Mouse (Mus musculus) T-cell, adult 2 months (primary cell): ENCODE results near the gene Samsn1.

ENCODE experiments used
- DNase-seq: peaks from one replicate; pipeline ENCODE4 v3.0.0; 2022; ENCODE audit warnings: low spot score

Samsn1 gene

DNA sequence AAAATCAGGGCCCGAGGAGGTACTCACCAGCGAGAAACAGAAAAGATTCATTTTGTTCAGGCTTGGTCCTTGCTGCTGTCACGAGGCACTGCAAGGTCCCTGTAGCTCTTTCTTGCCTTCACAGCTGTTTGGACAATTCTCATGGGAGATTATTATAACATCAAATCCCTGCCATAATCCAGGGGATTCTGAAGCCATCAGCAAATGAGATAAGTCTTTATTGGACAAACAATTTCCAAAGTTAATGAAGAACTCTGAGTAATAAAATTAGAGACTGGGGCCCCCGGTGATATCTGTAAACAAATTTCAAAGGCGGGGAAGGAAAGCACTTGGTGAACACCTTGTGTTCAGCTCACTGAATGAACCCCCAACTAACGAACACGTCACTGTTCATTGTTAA is at the start of gene Samsn1:
Samsn1 (minus strand) TSS at position 101 of the 400 bp plus-strand sequence.
- no peak for DNase-seq

DNA sequence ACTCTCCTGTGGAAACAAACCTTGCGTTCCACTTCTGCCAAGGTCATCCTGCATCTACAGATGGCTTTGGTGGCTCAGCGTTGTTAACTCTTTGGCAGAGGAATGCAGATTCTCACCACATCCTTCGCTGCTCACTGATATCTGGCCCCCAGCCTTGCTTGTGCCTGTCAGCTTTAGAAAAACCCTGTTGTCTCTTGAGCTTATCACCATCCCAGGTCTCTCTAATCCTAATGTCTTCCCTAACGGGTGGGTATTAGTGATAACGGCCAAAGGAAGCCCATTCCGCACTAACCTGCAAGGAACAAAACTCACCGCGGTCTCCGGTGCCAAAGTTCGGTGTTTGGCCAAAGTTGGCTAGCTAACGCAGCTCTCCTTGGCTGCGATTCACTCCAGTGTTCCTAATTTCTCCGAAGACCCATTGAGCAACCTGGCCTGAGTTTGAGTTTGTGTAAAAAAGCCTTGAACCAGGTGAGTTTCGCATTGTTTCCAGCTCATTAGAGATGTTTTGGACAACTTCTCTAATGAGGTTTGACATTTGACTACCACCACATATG is 44.1 kb upstream of the Samsn1 start:
- no peak for DNase-seq

DNA sequence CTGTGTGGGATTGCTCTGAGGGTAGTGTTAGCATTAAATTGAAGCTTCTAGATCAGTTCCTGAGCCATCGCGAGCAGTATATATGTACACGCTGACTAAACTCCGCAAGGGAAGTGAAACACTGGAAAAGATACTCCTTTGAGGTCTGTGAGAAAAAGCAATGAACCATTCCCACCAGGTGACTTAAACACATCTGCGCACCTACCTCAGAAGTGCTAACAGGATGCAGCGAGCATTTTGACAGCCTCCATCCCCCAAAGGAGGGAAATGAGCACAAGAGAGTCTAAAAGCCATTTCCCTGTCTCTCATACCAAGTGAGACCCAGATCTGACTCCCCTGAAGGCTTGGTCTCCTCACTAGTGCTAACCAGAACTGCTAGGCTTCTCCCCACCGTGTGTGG is 32.9 kb upstream of the Samsn1 start:
- no peak for DNase-seq

DNA sequence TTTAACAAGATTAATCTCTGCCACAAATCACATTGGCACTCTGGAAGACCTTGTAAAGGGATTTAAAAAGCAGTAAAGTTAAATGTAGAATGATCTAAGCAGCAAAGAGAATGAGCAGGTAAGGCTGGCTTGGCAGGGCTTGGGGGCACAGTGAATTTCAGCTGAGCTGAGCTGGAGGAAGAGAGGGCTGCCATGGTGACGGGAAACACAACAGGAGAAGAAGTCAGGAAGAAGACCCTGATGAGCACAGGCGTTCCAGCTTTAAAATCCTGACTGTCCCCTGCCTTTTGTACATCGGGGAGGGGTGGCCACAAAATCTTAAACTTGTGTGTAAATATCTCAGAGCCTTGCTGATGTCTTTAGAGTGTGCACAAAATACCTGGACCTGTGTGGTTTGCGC is 32.0 kb upstream of the Samsn1 start:
- no peak for DNase-seq

DNA sequence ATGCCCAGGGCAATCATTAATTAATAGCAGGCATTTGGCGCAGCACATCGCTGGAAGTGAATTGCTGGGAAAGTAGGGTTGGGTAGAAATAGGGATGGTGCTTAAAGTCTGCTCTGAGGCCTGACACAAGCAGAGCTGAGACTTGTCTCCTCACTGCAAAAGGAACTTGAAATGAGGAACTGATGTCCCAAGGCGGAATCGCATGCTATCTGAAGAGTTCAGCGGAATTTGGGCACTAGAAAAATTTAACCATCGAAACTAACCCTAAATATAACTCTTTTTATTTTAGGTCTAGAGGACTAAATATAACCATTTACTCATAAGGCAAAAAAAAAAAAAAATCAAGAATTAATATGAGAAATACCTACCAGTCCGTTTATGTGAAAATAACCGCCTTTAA is 31.5 kb upstream of the Samsn1 start:
- no peak for DNase-seq

DNA sequence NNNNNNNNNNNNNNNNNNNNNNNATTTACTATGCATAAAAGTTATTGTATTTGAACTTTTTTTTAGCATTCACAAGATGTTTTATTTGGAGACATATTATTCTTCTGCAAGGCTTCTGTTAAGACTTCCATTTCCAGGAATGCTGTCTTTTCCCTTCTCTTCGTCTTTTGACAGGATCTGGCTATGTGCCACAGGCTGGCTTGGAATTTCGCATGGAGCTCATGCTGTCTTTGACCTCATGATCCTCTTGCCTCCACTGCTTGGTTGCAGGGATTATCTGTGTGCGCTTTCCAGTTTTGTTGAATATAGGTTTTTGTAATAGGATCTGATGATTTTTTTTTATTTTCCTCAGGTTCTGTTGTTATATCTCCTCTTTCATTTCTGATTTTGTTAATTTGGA is 25.0 kb upstream of the Samsn1 start:
- no peak for DNase-seq

DNA sequence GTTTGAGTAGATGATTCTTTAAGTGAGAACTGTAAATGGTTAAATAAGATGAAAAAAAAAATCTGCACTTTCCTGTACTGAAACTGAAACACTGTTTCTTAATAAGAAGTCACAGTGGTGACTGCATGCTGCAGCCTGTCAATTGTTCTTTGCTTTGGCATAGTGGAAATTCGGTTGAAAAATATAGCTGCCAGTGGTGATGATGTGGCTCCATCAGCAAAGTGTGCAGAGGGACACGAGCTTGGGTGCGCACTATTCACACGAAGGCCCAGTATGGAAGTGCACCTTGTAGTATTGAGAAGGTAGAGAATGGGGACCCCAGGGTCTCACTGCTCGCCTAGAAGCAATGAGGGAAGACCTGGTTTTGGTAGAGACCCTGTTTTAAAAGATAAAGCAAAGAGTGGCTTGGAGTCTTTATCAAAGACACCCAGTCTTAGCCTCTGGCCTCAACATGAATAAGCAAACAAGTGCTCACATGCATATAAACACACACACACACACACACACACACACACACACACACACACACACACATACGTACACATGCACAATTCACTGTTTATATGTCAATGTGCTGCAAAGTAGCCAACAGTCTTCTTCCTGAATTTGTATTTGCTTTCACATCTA is 18.4 kb upstream of the Samsn1 start:
- no peak for DNase-seq

DNA sequence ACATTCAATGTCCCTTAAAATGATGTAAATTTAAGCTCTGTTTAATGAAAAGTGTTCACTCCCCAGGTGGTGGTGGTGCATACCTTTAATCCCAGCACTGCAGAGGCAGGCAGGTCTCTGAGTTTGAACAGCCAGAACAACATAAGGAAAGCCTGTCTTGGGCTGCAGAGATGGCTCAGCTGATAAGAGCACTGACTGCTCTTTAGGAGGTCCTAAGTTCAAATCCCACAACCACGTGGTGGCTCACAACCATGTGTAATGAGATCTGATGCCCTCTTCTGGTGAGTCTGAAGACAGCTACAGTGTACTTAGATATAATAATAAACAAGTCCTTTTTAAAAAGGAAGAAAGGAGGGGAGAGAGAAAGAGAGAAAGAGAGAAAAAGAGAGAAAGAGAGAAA is 2.9 kb downstream of the Samsn1 start:
- no peak for DNase-seq

DNA sequence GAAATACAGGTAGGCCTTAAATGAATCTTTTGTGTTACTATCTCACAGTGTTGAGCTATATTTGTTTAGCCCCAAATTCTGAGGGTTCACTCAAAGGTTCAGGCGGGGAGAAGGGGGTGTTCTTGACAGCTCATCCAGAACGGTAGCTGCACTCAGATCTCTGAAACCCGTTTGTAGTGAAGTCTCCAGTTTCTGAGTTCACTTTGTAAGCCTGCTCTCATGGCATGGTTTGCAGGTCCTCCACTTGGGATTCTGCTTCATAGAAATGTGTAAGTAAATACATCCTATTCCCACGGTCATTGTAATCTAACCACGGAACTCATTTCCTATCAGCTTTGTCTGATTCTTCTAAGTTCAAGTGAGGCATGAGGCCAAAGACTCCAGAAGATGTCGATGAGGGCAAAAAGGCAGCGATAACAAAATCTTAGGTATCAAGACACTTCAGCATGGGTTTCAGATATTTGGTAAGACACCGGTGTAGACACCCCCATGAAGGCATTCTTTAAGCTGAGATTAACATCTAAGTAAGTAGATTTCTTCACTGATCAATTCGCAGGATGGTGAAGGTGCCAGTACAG is 18.2 kb downstream of the Samsn1 start:
- no peak for DNase-seq

DNA sequence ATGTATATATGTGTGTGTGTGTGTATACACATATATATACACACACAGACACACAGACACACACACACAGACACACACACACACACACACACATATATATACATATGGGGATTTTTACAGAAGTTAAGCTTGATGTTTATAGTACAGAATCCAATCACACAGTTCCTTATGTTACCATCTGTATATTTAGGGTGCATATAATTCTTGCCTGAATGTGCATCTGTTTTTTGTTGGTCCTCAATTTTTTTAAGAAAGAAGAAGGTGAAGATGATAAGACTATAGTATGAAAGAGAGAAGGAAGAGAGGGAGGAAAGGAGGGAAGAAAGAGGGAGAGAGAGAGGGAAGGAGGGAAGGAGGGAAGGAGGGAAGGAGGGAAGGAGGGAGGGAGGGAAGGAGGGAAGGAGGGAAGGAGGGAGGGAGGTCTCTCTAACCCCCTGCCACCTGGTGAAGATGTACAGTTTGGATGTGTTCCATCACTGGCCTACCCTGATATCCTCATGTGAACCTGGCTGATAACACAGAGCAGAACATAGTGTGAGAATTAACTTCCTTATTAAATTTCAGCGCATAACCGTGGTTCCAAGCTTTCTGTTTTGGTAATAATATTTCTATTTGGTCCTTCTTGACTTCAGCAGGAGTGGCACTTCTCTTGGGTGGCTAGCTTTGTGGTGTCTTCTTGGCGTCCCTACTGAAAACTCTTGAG is 19.1 kb downstream of the Samsn1 start:
- DNase-seq, result no peak

DNA sequence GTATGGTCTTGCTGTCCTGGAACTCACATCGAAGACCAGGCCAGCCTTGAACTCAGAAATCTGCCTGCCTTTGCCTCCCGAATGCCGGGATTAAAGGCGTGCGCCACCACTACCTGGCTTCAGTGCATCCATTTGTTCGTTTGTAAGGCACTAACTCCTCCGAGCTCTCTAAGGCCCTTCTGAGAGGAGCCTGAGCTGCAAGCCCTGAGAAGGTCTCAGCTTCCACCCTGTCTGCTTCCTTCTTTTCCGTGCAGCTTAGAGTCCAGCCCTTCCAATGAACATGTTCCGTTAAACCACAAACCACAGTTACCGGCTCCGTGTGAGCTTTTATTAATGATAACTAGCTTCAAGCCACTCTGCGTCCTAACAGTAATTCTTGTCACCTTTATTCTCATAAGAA is 19.8 kb downstream of the Samsn1 start:
- no peak for DNase-seq

DNA sequence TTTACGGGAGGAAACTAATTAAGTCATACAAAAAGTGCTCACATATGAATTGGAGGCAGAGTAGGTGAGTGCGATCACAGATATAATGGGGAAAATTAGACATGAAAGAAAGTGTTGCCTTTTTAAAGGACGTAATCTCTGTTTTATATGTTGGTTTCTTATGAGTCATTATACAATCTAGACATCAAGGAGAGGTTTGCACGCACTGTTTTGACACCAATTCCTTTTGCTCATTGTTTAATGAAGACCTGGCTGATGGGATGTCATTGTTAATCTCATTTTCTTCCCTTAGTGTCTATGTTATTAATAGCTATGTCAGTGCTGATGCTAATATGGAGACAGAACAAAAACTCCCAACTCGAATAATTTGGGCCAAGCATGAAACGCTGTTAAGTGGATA is 20.3 kb downstream of the Samsn1 start:
- no peak for DNase-seq

DNA sequence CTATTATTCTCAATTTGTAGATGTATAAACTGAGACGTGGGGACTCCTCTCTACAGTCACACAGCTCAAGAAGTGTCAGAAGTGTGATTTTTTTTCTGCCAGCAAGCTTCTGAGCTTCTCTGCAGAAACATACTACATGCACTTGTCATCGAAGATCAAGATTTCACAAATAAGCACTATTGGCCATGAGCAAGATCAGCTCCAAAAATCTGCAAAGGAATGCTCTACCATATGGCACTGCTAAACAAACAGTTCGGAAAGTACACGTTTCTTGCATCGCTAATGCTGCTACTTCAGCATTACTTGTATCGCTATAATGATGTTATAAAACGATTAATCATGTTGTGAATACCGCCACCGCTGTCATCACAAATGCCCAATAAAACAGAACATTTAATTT is 22.0 kb downstream of the Samsn1 start:
- DNase-seq, result no peak

DNA sequence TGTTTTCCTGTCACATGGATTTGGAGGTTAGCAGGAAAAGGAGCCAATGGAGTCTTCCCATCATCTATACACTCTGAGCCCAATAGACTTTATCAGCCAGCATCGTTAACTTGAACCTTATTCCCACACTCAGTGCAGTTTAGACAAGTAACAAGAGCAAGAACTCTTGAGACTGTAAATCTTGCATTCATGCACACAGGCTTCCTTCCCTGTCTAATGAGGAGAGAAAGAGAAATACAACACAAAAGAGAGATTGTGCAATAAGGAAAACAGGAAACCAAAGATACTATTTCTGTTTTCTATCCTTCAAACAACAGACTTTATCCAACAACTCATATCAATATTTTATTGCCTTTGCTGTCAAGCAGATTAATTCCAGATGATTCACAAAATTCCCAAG is 31.9 kb downstream of the Samsn1 start:
- no peak for DNase-seq

DNA sequence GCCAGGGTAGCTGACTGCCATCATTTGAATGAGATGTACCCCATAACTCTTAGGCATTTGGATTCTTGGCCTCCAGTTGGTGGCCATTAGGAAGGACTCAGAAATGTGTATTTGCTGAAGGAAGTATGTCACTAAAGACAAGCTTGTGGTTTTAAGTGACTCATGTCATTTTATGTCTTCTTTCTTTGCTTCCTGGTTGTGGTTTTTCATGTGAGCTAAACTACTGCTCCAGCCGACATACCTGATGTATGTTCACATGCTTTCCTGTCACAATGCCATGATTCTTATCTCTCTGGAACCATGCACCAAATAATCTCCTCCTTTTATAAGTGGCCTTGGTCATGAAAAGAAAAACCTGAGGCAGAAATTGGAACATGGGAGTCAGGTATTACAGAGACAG is 38.2 kb downstream of the Samsn1 start:
- DNase-seq, result peak; percentile 2

DNA sequence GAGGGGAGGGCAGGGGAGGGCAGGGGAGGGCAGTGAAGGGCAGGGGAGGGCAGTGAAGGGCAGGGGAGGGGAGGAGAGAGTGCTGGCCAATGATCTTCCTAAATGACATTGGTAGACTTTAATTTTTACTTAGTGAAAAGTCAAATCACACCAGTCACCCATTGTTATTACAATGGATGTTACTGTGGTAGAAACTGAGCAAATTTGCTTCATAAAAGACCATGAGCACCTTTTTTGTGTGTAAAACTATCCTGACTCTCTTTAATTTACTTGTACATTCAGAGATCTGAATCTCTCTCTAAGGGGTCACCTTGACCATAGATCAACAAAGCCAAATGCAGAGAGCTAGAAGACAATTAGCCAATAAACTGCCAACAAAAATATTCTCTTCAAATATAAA is 42.7 kb downstream of the Samsn1 start:
- no peak for DNase-seq

DNA sequence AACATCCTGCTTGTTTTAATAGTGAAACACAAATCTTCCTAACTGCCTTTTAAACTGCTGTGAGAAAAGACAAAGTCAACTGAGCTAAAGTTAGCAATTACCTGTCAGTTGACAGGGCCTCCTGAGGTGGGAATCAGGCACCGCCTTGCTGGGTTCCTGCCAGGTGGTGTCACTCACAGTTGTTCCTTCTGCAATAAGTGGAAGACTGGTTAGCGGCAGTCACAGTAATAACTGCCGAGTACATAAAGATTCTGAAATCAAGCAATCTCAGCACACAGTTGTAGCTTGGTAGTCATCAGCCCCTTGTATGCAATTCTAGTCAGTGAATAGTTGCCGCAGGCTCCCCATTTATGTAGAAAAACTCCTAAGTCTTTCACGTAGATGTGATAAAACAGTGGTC is 44.3 kb downstream of the Samsn1 start:
- no peak for DNase-seq

DNA sequence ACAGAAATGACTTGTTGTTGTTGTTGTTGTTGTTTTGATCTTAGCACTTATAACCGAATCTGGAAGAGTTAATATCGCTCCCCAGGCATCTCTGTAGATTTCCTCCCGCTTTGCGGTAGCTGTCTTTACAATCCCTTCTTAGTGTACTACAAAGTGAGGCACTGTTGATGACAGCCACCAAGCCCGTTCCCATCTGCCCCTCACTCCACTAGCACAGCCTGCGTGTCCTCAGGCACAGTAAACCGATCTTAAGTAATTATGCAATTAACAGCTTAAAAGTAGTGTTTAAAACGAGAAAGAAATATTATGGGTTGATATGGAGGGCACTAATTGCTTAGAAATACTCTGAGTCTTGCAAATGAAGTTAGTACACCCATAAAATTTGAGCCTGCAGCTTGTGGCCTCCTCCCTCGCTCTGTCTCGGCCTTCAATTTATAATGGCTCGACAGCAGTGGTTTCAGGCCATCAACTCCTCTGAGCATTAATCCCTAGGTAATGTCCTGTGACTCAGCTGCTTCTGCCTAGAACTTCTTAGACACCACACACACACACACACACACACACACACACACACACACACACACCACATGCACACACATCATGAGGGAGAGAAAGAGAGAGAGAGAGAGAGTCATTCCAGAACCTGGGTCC is 46.3 kb downstream of the Samsn1 start:
- no peak for DNase-seq

DNA sequence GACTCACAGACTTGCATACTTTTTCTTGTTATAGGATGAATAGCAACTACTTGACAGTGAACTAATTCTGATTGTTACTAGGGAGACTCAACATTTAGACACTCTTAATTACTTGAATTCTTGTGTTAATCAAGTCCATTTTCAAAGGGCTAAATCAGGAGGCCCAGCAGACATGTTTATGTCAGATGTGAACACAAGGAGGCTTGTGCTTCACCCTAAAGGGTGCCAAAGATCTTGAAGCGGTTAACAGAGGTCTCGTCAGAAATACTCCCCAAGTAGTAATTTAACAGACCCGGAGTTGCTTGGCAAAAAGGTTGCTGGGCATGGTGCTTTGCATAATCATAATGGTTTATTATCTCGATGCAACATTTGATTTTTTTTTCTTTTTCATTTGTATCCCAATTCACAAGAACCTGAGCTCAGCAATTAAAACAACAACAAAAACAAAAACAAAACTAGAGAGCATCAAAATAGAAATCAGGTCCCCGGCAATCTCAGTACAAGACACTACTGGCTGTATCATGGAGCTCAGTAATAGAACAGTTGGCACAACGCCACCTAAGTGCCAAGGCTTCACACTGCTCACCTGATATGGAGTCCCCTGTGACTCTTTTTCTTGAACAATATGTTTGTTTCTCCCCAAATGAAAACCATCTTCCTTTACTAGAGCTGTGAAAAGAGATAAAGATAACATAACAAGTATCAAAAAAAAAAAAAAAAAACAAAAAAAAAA is 51.6 kb downstream of the Samsn1 start:
- DNase-seq, result no peak

DNA sequence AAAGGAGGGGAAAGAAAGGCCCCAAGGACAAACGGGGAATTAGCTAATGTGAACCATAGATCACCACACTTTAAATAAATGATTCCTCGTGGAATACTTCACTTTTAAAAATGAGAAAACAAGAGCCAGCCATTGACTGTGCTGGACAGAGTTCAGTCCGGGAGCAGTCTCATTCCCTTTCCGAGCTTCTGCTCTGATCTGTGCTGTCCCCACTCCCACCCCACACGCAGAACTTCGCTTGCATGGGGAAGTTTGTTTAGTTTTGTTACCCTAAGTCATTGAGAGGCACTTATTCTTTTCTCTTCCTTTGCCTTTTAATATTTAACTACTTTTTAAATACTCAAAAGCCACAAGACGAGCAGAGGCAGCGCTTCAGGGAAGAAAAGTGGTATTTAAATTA is 60.1 kb downstream of the Samsn1 start:
- DNase-seq, result no peak

DNA sequence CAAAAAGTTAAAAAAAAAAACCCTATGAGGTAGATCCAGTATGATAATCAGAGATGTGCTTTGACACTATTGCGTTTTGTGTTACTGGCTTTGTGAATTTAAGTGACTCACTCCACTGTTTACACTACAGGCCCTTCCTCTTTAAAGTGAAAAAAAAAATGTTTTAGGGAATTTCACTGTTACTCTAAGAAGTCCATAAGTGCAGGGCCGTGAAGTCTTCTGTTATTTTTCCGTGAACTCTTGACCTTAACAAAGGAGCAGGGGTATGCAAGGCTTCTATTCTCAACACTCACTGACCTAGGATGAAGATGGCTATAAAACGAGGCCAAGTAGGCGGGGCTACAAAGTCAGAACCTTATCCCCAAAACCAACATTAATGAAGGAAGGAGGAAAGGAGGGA is 60.6 kb downstream of the Samsn1 start:
- DNase-seq, result no peak

DNA sequence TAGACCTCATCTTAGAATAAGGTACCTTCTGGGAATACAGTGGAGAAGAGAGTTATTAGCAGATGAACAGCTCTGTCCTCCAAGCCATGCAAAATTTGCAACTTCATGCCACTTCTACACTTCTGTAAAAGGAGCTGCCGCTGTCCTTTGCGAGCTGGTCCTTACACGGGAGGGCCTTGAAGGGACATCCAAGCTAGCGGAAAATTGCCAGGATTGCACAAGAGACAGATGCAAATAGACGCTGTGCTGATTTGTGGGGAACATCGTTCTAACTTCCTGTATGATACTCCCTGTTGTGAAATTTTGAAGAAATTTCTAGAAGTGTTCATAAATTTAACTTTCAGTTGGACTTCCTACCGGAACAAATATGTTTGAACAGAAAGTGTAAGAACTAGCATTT is 61.0 kb downstream of the Samsn1 start:
- no peak for DNase-seq
